Mouse (Mus musculus): Measurements from ENCODE around the gene Sart1. TPM values are rescaled to one million over a fixed set of nuclear protein-coding genes. Genes with fewer than 3 reads are reported as not detected.

The Sart1 gene
- total and polyA plus RNA-seq, 3 experiments: 46.7 to 104 (median 78.3) TPM

- peak; percentile 97 for DNase-seq (ENCODE audit: extremely low read depth)
- Histone ChIP-seq H3K79me2 (replicated peaks; ENCODE audit: control insufficient read depth, extremely low read depth, insufficient read depth, poor library complexity, severe bottlenecking) (peaks cover 41% of the 10 kb centered on the region), H3K27me3 (replicated peaks) (no peaks in the 10 kb centered on the region), H3K4me3 (replicated peaks in 1 of 3; ENCODE audit: low read depth in 2 of 3, low read length in 2 of 3, poor library complexity in 1 of 3) (peak within 1 kb of the TSS; percentile 81 to 98 (median 94)), H3K9me3 (replicated peaks; ENCODE audit: low read length) (no peaks in the 10 kb centered on the region), H3K27ac (ENCODE audit: insufficient read depth, low read depth) (peak within 1 kb of the TSS; percentile 88), H3K4me1 (ENCODE audit: control insufficient read depth in 1 of 2, insufficient read depth in 2 of 2) (peaks cover 19 to 44% of the 10 kb centered on the region in 2 experiments), H3K36me3 (replicated peaks in 1 of 2; ENCODE audit: control insufficient read depth in 1 of 2, insufficient read depth in 1 of 2, low read length in 1 of 2) (peaks cover 33 to 58% of the 10 kb centered on the region in 2 experiments), H3K9ac (ENCODE audit: insufficient read depth, low read depth) (peak within 1 kb of the TSS; percentile 91), H3K4me2 (ENCODE audit: insufficient read depth, low read depth, poor library complexity, severe bottlenecking) (peak within 1 kb of the TSS; percentile 80)
- dilution Hi-C loops (cut with MboI; ENCODE audit: extremely low pct_ligation_motif_present, extremely low pct_unique_long_range_greater_than_20kb, low sequenced_read_pairs) (no loop called here), in situ Hi-C loops (cut with MboI; ENCODE audit: low pct_ligation_motif_present, low pct_unique_long_range_greater_than_20kb, low sequenced_read_pairs) (no loop called here)
- peak; percentile 83; the same call in 1 of the 2 replicates for TF ChIP-seq KAT2A (IDR thresholded peaks at IDR 0.05; ENCODE audit: insufficient replicate concordance, low read length)
- TF ChIP-seq JUND (conservative IDR thresholded peaks at IDR 0.05; ENCODE audit: low read depth, low read length): 0 out of 2 replicates have a peak, but pooled peaks have one; percentile 24
- TF ChIP-seq ZNF384 (IDR thresholded peaks at IDR 0.05; ENCODE audit: low read depth, low read length): peak; percentile 28; the same call in 1 of the 2 replicates
- TF ChIP-seq CTCF (conservative IDR thresholded peaks at IDR 0.05 in 1 of 2, IDR thresholded peaks at IDR 0.05 in 1 of 2; ENCODE audit: low read depth in 2 of 2, low read length in 2 of 2): peak in 1 of 2 experiments; percentile 0; a peak in 1 of 4 replicates
- TF ChIP-seq MEF2A (IDR thresholded peaks at IDR 0.05; ENCODE audit: borderline replicate concordance, low read depth, low read length): 0 out of 2 replicates have a peak, but pooled peaks have one; percentile 16
- TF ChIP-seq SMC3 (IDR thresholded peaks at IDR 0.05; ENCODE audit: low read depth, low read length): no peak
- TF ChIP-seq JUN (IDR thresholded peaks at IDR 0.05; ENCODE audit: insufficient read depth, low read depth, low read length): no peak
- TF ChIP-seq MAX (IDR thresholded peaks at IDR 0.05; ENCODE audit: low read length): peak; percentile 98
- TF ChIP-seq ZMIZ1 (IDR thresholded peaks at IDR 0.05; ENCODE audit: low read depth, low read length): peak; percentile 75
- TF ChIP-seq MYC (IDR thresholded peaks at IDR 0.05; ENCODE audit: low read depth, low read length): peak; percentile 99
- TF ChIP-seq ZKSCAN1 (IDR thresholded peaks at IDR 0.05; ENCODE audit: borderline replicate concordance, low read depth, low read length): no peak
- TF ChIP-seq ZC3H11A (IDR thresholded peaks at IDR 0.05; ENCODE audit: low read depth, low read length): no peak
- peak; percentile 72; the same call in 1 of the 2 replicates for TF ChIP-seq RCOR1 (conservative IDR thresholded peaks at IDR 0.05; ENCODE audit: low read depth, low read length)
- TF ChIP-seq POLR2A (IDR thresholded peaks at IDR 0.05; ENCODE audit: low read depth, low read length): peak; percentile 79
- TF ChIP-seq UBTF (IDR thresholded peaks at IDR 0.05; ENCODE audit: low read depth, low read length): no peak
- peak; percentile 83; the same call in 1 of the 2 replicates for TF ChIP-seq CHD2 (IDR thresholded peaks at IDR 0.05; ENCODE audit: low read length)
- TF ChIP-seq USF2 (conservative IDR thresholded peaks at IDR 0.05; ENCODE audit: low read depth, low read length): no peak
- TF ChIP-seq CHD1 (IDR thresholded peaks at IDR 0.05; ENCODE audit: low read depth, low read length): no peak
- TF ChIP-seq BHLHE40 (IDR thresholded peaks at IDR 0.05; ENCODE audit: low read depth, low read length): peak; percentile 67
- peak; percentile 58; the same call in 1 of the 2 replicates for TF ChIP-seq NELFE (IDR thresholded peaks at IDR 0.05; ENCODE audit: low read depth, low read length)
- TF ChIP-seq EP300 (IDR thresholded peaks at IDR 0.05; ENCODE audit: low read length): 0 out of 2 replicates have a peak, but pooled peaks have one; percentile 1
- TF ChIP-seq PAX5 (IDR thresholded peaks at IDR 0.05; ENCODE audit: low read length): no peak
- TF ChIP-seq POLR2AphosphoS2 (IDR thresholded peaks at IDR 0.05; ENCODE audit: low read depth, low read length): no peak; the same call in none of the 2 replicates
- TF ChIP-seq MAFK (IDR thresholded peaks at IDR 0.05; ENCODE audit: insufficient replicate concordance, low read length): no peak
- TF ChIP-seq TCF12 (IDR thresholded peaks at IDR 0.05; ENCODE audit: low read depth, low read length): peak; percentile 22
- peak; percentile 94 for TF ChIP-seq MAZ (IDR thresholded peaks at IDR 0.05; ENCODE audit: low read depth, low read length)
- TF ChIP-seq SIN3A (IDR thresholded peaks at IDR 0.05; ENCODE audit: low read length): peak; percentile 89
- TF ChIP-seq HCFC1 (IDR thresholded peaks at IDR 0.05; ENCODE audit: low read depth, low read length): peak; percentile 90
- TF ChIP-seq IRF4 (IDR thresholded peaks at IDR 0.05; ENCODE audit: low read depth, low read length): 0 out of 2 replicates have a peak, but pooled peaks have one; percentile 36
- TF ChIP-seq USF1 (IDR thresholded peaks at IDR 0.05; ENCODE audit: low read depth, low read length): peak; percentile 19; the same call in 1 of the 2 replicates
- peak; percentile 42 for TF ChIP-seq ETS1 (conservative IDR thresholded peaks at IDR 0.05; ENCODE audit: low read depth, low read length)
- peak; percentile 86 for TF ChIP-seq ELF1 (IDR thresholded peaks at IDR 0.05; ENCODE audit: low read depth, low read length)
- 0 out of 2 replicates have a peak, but pooled peaks have one; percentile 34 for TF ChIP-seq E2F4 (IDR thresholded peaks at IDR 0.05; ENCODE audit: insufficient replicate concordance, low read depth, low read length)
- peak; percentile 99 for TF ChIP-seq MXI1 (IDR thresholded peaks at IDR 0.05; ENCODE audit: low read depth, low read length)
- peak; percentile 27; the same call in 1 of the 2 replicates for TF ChIP-seq GABPA (IDR thresholded peaks at IDR 0.05; ENCODE audit: insufficient replicate concordance, low read depth, low read length)
- peak; percentile 54; the same call in 1 of the 2 replicates for TF ChIP-seq NRF1 (IDR thresholded peaks at IDR 0.05; ENCODE audit: low read depth, low read length)
- no peak for TF ChIP-seq RAD21 (IDR thresholded peaks at IDR 0.05; ENCODE audit: low read depth, low read length)
Observed at GRCm38 (mm10) chr19:5366175-5367052, 22.1 kb downstream of the Sart1 start, which contains the start of gene Eif1ad. Gene Eif1ad, plus strand, starts transcription at chr19:5366741.
